Mouse (Mus musculus): ENCODE results near the gene Cmss1. TPM values are rescaled to one million over a fixed set of nuclear protein-coding genes. Genes with fewer than 3 reads are reported as not detected.

Gene Cmss1
- polyA plus RNA-seq, 1 experiment: 18.8 TPM

DNA sequence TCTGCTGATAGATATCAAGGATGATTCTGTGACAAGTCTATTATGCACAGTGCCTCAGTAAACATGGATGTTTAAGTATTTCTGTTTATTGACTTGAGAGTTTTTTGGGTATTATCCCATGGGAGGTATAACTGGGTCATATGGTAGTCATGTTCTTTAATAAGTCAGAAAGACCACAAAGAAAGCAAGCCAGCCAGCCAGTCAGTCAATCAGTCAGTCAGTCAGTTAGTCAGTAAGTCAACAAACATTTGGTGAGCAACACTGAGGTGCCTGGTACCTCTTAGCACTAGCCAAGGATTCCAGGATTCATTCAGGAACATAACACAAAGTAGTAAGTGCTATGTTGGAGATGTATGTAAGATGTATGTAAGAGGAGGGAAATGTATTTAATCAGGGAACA lies 118.0 kb downstream of the Cmss1 start:
- TF ChIP-seq CTCF (IDR thresholded peaks at IDR 0.05; ENCODE audit: control insufficient read depth, insufficient read depth, low read length) (no peak), POLR2A (IDR thresholded peaks at IDR 0.05; ENCODE audit: borderline replicate concordance, control insufficient read depth, low read depth, low read length) (no peak)
- Histone ChIP-seq H3K4me1 (ENCODE audit: control insufficient read depth, insufficient read depth, low read length) (no peaks in the 10 kb centered on the region), H3K27ac (ENCODE audit: control insufficient read depth, insufficient read depth, low read depth, low read length, poor library complexity) (no peak overlapping the region), H3K4me3 (replicated peaks; ENCODE audit: control insufficient read depth, low read depth, low read length) (no peak overlapping the region)

DNA sequence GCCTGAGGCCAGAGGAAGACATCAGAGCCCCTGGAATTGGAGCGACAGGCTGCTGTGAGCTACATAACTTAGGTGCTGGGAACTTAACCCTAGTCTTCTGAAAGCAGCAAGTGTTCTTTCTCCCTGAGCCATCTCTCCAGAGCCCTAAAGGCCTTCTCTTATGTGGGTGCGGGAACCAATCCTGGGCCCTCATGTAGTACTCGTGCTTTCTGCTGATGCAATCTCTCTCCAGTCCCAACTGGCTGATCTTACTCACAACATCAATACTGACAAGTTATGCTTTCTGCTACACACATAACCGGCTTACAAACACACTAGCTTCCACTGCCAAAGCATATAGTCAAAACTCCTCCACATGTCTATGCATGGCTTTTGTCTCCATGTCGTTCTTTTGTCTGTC lies 120.4 kb downstream of the Cmss1 start:
- no peak overlapping the region for H3K27ac ChIP-seq (ENCODE audit: control insufficient read depth, insufficient read depth, low read depth, low read length, poor library complexity)
- H3K4me1 ChIP-seq (ENCODE audit: control insufficient read depth, insufficient read depth, low read length): no peaks in the 10 kb centered on the region; the same call in 1 of the 2 replicates
- H3K4me3 ChIP-seq (replicated peaks; ENCODE audit: control insufficient read depth, low read depth, low read length): no peak overlapping the region
- TF ChIP-seq POLR2A (IDR thresholded peaks at IDR 0.05; ENCODE audit: borderline replicate concordance, control insufficient read depth, low read depth, low read length) (no peak), CTCF (IDR thresholded peaks at IDR 0.05; ENCODE audit: control insufficient read depth, insufficient read depth, low read length) (no peak)
- WGBS: 86% methylated on average over 5 of the region's 5 CpGs

DNA sequence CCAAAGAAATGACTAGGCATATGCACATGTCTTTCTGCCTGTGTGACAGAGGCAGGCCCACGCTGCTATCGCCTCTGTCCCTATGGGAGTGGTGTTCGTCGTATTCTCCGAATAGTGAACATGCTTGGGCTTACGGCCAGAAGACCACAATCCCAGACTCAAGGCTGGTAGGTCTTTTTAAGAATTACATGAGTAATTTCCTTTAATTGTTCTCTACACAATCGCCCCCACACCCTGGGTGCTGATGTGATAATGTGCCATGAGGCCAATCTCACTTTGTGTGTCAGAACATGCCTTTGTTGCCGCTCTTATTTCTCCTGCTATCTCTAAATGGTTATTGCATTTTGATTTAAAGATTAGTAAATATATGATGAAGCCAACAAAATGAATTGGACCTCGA lies 121.4 kb downstream of the Cmss1 start:
- no peak for TF ChIP-seq CTCF (IDR thresholded peaks at IDR 0.05; ENCODE audit: control insufficient read depth, insufficient read depth, low read length)
- no peak for TF ChIP-seq POLR2A (IDR thresholded peaks at IDR 0.05; ENCODE audit: borderline replicate concordance, control insufficient read depth, low read depth, low read length)
- Histone ChIP-seq H3K4me1 (ENCODE audit: control insufficient read depth, insufficient read depth, low read length) (no peaks in the 10 kb centered on the region; the same call in 1 of the 2 replicates), H3K27ac (ENCODE audit: control insufficient read depth, insufficient read depth, low read depth, low read length, poor library complexity) (no peak overlapping the region), H3K4me3 (replicated peaks; ENCODE audit: control insufficient read depth, low read depth, low read length) (no peak overlapping the region)
- WGBS: 80% methylated on average over 9 of the region's 9 CpGs

DNA sequence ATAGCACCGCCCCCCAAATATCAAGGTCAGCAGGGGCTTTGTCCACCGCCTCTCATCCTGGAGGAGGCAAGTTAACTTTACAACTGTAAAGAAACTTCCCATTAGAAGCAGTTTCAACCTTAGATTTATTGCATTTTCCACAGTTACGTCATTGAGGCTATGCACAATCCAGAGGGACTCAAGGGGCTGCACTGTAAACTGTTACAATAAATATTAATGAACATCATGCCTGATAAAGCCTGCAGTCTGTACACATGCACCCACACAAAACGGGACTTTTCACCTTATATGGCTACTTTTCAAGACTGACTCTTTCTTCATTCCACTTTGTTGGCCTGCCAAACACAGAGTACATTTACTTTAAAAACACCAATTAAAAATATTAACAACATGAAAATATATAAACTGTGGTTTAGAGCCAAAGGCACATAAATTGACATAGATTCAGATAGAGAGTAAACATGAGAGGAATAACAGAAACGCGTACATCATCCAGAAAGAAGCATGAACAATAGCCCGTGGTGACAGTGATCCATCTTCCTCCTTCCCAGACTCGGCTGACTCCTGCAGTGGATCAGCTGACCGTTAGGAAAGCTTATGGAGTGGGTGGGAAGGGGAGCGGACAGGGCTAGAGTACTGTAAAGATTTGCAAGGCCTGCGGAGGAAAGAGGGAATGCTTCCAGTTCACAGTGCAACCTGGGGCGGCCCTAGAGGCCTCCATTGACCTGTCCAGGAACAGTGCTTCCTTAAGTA lies 122.4 kb downstream of the Cmss1 start:
- H3K4me1 ChIP-seq (ENCODE audit: control insufficient read depth, insufficient read depth, low read length): no peaks in the 10 kb centered on the region; the same call in 1 of the 2 replicates
- no peak overlapping the region for H3K27ac ChIP-seq (ENCODE audit: control insufficient read depth, insufficient read depth, low read depth, low read length, poor library complexity)
- TF ChIP-seq CTCF (IDR thresholded peaks at IDR 0.05; ENCODE audit: control insufficient read depth, insufficient read depth, low read length): no peak
- TF ChIP-seq POLR2A (IDR thresholded peaks at IDR 0.05; ENCODE audit: borderline replicate concordance, control insufficient read depth, low read depth, low read length): no peak
- H3K4me3 ChIP-seq (replicated peaks; ENCODE audit: control insufficient read depth, low read depth, low read length): no peak overlapping the region
- 81% methylated on average over 12 of the region's 12 CpGs for whole genome bisulfite sequencing

DNA sequence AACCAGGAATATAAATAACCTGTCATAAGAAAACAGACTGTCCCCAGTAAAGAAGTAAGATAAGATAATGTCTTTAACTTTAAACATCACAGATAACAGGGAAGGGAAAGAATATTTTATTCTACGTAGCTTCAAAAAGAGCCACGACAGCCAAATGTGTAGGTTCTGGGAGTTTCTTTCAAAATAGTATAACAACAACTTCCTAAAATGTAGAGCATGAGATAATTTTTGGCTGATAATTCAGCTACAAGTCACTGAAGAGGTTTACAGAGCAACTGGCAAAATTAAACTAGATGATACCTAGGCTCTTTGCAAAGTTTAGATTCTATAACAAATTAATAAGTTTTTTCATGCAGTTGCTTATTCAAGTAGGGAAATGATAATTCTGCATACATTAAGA lies 123.2 kb downstream of the Cmss1 start:
- TF ChIP-seq CTCF (IDR thresholded peaks at IDR 0.05; ENCODE audit: control insufficient read depth, insufficient read depth, low read length) (no peak), POLR2A (IDR thresholded peaks at IDR 0.05; ENCODE audit: borderline replicate concordance, control insufficient read depth, low read depth, low read length) (no peak)
- Histone ChIP-seq H3K27ac (ENCODE audit: control insufficient read depth, insufficient read depth, low read depth, low read length, poor library complexity) (no peak overlapping the region), H3K4me1 (ENCODE audit: control insufficient read depth, insufficient read depth, low read length) (no peaks in the 10 kb centered on the region; the same call in 1 of the 2 replicates), H3K4me3 (replicated peaks; ENCODE audit: control insufficient read depth, low read depth, low read length) (no peak overlapping the region)
- WGBS: 45% methylated on average over 2 of the region's 2 CpGs

DNA sequence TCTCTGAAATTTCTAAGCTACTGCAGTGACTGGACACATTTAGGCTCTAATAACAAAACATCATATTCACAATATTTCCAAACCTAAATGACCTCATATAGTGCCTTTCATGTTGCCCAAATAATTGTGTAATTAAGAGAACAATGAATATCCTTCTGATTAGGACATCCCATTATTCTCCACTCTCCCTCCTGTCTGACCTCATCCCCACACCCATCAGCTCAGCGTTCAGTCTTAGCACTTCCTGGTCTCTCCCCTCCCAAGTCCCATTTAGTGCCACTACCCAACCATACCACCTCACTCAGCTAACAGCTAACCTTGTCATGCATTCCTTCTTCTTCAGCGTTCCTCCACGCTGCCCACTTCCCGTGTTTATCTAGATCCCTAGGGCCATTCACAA lies 123.8 kb downstream of the Cmss1 start:
- TF ChIP-seq CTCF (IDR thresholded peaks at IDR 0.05; ENCODE audit: control insufficient read depth, insufficient read depth, low read length) (no peak), POLR2A (IDR thresholded peaks at IDR 0.05; ENCODE audit: borderline replicate concordance, control insufficient read depth, low read depth, low read length) (no peak)
- Histone ChIP-seq H3K4me3 (replicated peaks; ENCODE audit: control insufficient read depth, low read depth, low read length) (no peak overlapping the region), H3K4me1 (ENCODE audit: control insufficient read depth, insufficient read depth, low read length) (no peaks in the 10 kb centered on the region; the same call in 1 of the 2 replicates), H3K27ac (ENCODE audit: control insufficient read depth, insufficient read depth, low read depth, low read length, poor library complexity) (no peak overlapping the region)
- WGBS: 67% methylated on average over 4 of the region's 4 CpGs

DNA sequence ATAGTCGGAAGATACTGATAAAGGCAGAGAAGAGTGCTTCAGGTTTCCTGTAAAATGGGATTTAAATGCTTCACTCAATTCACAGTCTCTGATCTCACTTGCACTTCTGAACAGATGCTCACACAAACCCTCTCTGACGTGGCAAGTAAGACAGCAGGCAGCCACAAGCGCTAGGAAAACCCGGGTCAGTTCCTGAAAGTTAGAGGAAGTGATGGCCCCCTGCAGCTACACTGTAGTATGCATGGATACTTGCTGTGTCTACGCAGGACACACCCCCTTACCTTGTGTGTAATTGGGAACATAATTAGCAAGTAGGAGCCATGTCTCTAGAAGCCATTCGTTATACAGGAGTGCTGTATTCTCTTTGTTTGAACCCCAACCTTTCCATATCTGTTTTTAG lies 124.4 kb downstream of the Cmss1 start:
- TF ChIP-seq CTCF (IDR thresholded peaks at IDR 0.05; ENCODE audit: control insufficient read depth, insufficient read depth, low read length): no peak
- TF ChIP-seq POLR2A (IDR thresholded peaks at IDR 0.05; ENCODE audit: borderline replicate concordance, control insufficient read depth, low read depth, low read length): no peak
- no peak overlapping the region for H3K4me3 ChIP-seq (replicated peaks; ENCODE audit: control insufficient read depth, low read depth, low read length)
- WGBS: 37% methylated on average over 6 of the region's 6 CpGs
- H3K27ac ChIP-seq (ENCODE audit: control insufficient read depth, insufficient read depth, low read depth, low read length, poor library complexity): no peak overlapping the region
- no peaks in the 10 kb centered on the region; the same call in 1 of the 2 replicates for H3K4me1 ChIP-seq (ENCODE audit: control insufficient read depth, insufficient read depth, low read length)

DNA sequence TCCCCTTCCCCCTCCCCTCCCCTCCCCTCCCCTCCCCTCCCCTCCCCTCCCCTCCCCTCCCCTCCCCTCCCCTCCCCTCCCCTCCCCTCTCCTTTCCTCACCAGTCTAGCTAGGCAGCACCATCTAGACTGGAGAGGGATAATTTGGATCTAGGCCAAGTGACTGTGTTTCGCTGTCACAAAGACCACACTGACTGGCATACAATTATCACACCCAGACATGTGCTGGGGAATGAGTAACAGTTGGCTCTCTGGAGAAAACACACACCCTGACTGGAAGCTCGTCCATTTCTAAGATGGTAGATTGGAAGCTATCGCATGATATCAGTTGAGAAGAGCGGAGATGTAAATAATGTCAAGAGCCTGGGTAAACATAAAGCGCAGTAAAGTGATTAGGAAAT lies 126.9 kb downstream of the Cmss1 start:
- 74% methylated on average over 5 of the region's 5 CpGs for WGBS
- TF ChIP-seq POLR2A (IDR thresholded peaks at IDR 0.05; ENCODE audit: borderline replicate concordance, control insufficient read depth, low read depth, low read length) (no peak), CTCF (IDR thresholded peaks at IDR 0.05; ENCODE audit: control insufficient read depth, insufficient read depth, low read length) (no peak)
- no peaks in the 10 kb centered on the region; the same call in 1 of the 2 replicates for H3K4me1 ChIP-seq (ENCODE audit: control insufficient read depth, insufficient read depth, low read length)
- H3K4me3 ChIP-seq (replicated peaks; ENCODE audit: control insufficient read depth, low read depth, low read length): no peak overlapping the region
- H3K27ac ChIP-seq (ENCODE audit: control insufficient read depth, insufficient read depth, low read depth, low read length, poor library complexity): no peak overlapping the region

Data from bone marrow, adult 2 months (tissue).